Mouse (Mus musculus) kidney, adult 11 months (tissue): ENCODE measurements at regions not wholly inside any gene's neighbourhood (a gene's known extent, or its start where the extent isn't known, plus 50 kb on each side); places are given as distances from the start of the nearest gene placed in this dataset.
"Not testable (repeated sequence)": the region's sequence is repeated elsewhere in the genome, so short reads cannot be mapped to it uniquely, and the experiment has no call there.

ENCODE experiments used
- DNase-seq: peaks from one replicate; pipeline ENCODE4 v3.0.0; 2022

DNA sequence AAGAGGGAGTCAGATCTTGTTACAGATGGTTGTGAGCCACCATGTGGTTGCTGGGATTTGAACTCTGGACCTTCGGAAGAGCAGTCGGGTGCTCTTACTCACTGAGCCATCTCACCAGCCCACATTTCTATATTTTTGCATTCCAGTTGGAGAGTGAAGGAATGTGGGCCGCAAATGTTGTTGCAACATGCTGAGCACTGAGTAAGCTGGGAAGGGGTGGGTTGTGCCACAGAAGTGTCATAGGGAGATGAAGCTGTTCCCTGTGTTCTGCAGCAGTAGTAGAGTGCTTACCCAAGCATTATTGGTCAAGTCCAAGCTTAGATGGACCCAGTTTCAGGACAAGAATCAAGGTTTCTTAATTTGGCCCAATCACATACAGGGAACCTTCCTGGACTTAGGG lies 169.1 kb upstream of the Cdkn3 start:
- DNase-seq: no peak

DNA sequence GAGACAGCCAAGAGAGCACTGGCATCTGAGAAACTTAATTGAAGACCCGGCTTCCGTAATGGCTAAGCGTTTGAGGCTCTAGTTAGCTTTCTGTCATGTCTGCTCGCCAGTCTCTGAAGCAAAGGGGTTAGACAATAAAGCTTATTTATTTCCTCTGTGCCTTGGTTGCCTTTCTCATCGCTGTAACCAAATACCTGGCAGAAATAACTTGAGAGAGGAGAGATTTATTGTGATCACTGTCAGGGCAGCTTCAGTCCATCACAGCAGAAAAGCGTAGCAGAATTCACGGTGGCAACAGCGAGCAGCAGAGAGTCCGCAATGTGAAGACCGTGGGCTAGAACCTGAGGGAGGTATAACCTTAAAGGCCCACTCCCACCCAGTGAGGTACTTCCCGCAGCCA lies 174.2 kb upstream of the Cdkn3 start:
- DNase-seq: no peak

DNA sequence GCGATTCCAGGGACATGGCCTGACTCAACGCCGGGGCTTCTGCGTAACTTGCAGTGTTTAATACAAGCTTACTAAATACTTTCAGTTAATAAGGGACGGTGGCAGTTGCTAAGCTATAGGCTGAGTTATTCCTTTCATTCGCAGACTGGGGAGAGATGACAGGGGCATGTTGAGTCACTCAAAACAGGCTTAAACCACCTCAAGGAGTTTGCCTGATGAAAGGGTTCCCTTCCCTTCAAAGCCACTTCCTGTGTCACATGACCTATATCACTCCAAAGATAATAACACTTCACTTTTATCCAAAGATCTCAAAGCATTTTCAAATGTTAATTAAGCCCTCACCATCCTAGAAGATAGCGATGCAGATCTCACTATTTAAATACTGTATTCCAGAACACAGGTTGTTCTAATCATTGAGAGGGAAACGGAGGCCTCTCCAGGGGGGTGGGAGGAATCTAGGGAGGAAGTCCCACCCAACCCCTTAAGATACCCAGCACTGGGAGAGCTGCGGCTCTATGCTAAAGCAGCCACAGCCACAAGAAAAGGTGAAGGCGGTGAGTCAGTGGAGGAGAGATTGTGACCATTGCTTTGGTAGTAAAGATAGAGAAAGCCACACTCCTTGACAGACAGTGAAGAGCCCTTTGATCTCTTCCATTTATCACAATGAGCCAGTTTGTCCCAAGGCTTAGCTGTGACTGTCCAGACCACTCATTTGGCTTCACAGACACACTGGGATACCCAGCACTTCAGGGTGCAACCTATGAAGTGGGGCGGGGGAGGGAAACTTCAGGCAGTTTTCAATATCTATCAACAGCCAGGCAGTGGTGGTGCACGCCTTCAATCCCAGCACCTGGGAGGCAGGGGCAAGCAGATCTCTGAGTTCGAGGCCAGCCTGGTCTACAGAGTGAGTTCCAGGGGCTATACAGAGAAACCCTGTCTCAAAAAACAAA lies 182.0 kb upstream of the Cdkn3 start:
- no peak for DNase-seq

DNA sequence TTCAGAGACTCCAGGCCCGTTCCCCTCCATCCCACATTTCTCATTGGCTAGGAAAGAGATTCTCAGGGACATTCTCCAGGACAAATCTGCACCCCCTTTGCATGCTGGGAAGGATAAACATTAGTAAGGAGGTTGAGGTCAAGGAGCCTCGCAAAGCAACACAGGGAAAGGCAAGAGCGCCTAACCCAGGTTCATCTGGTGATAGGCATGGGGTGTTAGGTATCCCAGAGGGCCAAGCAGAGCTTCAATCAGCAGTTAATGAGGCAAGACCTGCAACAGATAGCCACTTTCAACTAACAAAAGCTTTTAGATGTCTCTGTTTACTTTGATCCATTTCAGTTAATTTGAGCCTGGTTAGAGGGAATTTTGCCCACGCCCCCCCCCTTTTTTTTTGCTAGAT lies 184.5 kb upstream of the Cdkn3 start:
- DNase-seq: no peak

DNA sequence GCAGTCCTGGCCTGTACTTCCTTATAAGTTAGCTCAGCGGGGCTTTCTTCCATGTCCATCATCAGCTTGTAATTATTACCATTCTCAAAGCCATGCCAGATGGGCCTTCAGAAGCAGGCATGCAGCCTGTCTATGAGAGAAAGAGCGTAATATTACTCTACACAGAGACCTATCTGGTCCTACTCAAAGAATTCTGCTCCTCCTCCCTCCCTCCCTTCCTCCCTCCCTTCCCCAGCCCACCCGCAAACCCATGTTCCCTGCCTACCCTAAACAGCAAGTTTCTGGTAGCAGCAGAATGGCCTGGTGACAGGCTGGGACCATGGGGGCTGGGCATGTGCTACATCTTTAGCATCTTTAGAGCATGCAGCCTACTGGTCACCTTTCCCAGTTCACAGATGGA lies 184.9 kb upstream of the Cdkn3 start:
- DNase-seq: no peak

DNA sequence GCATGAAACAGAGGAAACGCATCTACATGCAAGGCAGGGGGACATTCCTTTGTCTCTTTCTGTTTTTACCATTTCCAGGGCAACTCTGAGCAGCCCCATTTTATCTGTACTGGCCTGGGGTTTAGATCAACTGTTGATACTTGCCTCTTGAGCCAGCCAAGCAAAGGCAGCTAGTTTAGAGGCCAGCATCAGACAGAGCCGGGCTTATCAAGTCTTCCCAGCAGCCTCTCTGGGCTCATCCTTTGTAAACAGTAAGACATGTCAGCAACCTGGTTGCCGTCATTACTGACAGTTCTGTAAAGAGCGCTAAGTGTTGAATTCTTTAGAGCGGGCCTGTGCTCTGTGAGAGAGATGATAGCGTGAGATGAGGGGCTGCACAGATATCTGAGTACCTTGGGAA lies 182.9 kb upstream of the Bmp4 start:
- no peak for DNase-seq

DNA sequence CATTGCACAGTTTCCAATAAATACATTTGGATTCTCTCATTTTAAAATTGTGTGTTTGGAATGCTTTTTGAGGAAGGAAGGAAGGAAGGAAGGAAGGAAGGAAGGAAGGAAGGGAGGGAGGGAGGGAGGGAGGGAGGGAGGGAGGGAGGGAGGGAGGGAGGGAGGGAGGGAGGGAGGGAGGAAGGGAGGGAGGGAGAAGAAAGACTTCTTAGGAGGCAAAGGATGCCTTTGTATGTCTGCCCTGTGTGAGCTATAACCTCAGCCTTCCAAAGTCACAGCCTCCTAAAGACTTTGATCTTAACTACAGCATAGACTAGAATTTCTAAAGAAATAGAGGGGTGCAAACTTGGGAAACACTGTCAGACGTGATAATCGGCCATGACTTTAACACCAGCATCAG lies 182.5 kb upstream of the Bmp4 start:
- DNase-seq: not testable (repeated sequence)

DNA sequence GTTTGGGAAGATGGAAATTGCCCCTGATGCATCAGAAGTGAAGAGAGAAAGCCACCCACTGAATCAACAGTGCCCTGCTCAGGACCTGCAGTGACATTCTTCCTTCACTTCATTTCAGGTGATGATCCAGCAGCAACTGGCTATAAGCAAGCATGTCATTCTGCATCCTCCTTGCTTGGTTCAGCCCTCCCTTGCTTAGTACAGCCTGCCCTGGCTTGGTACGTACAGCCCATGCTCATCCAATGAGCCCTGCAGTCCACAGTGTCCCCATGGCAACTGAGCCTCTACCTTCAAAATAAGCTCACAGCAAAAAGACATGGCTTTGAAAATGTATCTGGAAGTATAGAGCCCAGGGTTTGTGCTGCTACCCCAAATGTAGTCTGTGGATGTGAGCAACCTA lies 181.4 kb upstream of the Bmp4 start:
- DNase-seq: no peak

DNA sequence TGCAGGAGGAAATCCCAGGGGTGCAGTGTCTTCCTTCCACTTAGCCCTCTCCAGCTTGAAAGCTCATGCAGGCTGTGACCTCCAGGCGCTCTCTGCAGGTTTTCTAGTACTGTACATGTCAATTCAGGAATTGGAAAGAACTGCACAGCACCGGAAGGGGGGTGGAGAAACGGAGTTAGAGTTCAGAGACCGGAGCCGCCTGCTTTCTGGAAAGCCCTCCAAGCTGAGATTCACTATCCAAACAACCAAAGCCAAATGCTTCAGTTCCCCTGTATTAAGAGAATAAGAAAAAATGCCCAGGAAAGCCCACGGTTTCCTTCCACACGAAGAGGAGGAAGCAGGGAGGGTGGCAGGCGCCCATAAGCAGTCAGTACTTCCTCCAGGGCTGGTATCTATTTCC lies 178.8 kb upstream of the Bmp4 start:
- no peak for DNase-seq

DNA sequence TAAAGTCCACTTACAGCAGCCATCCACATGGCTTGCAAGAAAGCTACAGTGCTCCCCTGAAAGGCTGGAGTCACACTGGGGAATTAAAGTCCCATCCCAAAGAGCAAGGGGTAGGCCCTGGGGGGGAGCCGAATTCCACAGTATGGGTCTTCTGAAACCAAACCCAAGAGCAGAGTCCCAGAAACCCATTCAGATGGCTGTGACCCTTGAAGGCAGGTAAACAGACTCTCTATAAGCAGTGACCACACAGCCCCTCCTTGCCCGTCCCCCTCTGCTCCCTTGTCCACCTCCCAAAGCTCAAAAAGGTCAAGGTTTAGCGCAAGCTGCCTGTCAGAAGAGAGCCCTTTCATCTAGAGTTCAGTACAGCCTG lies 176.9 kb upstream of the Bmp4 start:
- DNase-seq: no peak

DNA sequence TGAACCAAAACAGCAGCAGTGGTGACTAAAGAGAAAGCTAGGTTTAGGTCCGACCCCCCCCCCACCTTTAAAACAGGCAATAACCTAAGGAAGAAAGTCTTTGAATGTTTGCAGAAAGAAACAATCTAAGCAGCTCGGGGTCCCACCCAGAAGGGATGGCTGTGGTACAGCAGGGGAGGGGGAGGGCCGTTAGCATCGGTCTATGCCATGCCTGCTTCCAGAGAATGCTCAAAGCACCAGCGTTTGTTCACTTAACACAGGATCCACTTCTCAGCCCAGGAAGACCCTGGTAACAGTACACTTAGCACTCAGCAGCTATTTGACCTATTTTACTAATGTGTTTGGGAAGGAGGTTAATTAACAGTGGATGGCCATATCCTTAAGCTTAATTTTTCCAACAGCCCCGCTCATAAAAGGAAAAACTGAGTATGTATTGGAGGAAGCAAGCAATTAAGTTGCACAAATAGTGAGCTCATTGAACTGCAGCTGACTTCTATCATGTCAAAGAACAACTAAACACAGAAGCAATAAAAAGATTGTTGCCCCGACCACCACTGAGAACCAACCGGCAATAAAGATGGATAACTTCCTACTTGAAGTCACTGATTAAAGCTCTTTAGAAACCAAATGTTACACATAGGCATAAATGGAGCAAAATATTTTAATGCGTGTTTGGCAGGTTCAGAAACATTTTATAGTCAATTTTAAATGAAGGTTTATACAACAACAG lies 176.4 kb upstream of the Bmp4 start:
- DNase-seq: no peak

DNA sequence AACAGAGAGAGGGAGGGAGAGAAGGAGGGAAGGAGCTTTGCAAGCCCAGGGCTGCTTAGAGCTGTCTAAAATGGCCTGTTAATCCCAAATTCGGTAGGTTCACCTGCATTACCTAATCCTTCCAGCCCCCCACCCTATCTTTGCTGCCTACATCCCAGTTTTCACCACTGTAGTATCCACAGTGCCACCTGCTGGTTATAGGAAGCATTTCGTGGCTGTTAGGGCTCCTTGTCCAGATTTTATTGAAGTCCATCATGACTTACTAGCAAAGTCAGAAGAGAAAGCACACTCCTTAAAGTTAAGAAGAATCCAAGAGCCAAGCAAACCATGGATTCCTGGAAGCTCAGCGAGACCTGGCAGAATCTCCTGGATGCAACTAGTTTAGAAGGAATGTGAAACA lies 174.5 kb upstream of the Bmp4 start:
- DNase-seq: peak; percentile 31

DNA sequence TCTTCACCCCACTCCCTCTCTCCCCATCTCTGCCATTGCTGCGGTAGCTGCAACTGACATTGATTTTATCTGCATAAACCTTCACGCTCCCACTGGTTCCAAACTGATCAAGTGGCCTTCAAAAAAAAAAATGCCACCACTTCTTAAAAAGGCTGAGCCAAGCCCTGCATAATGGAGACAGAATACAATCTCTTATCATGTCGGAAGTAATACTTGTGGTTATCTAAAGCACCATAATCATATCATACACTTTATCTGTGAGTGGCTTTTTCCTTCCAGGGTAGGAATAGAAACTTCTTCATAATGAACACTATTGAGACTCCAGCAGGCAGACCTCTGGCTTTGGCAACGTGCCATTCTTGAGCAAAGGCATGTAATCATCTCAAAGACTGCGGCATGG lies 171.5 kb upstream of the Bmp4 start:
- no peak for DNase-seq

DNA sequence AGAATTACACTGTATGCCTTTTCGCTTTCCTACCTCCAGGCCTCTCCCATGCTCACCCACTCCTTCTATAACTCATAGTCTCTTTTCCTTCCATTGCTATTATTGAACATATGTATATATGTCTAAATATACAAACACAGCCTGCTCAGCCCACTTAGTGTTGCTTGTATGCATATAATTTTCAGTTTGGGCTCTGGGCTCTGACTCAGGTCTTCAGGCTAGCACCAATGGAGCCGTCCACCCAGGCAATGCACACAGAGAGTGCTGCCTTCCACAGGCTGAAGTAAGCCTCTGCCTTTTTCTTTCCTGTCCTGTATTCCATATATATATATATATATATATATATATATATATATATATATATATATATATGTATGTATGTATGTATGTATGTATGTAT lies 162.8 kb upstream of the Bmp4 start:
- no peak for DNase-seq

DNA sequence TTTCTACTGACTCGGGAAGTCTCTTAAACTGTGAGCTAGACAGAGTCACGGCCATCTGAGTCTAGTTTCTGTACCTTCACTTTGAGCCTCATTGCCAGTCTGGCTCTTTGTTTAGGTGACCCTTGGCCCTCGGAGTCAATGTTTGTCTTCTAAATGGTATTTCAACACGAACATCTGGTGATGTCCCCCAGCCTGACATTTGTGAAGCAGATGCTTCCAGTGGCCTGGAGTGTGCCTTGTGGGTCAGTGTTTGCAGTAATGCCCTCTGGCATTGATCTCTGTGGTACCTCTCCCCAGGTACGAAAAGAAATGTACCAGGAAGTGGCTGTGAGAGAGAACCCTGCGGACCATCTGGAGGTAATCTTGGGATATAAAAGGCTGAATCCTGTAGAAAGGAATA lies 155.7 kb upstream of the Bmp4 start:
- DNase-seq: no peak

DNA sequence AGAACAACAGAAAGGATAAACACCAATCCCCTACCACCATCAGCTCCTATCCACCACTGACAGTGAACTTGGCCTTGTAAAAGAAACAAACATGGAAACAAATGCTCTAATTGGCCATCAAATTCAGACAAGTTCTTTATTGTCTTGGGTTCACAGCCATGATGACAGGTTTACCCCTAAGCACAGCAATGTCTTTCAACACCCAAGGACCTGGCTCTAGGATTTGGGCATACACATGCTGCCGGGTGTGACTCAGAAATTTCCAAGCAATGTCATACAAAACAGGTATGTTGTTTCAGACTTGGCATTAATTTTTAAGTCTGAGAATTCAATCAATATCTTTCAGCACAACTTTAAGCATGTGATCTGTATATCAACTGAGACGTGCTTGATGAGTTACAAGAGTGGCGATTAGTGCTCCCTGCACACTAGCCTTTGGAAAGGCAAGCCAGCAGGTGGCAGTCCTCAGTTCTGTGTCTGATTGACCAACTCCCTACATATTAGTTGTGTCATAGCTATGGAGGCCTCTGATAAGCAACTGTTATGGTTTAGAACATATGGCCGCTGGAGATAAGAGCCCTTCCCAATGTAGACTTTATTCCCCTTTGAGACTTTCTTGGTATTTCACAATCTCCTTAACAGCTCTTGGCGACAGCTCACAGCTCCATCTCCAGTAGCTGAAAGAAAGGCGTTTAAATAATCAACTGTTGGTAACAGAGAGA lies 149.2 kb upstream of the Bmp4 start:
- DNase-seq: no peak

DNA sequence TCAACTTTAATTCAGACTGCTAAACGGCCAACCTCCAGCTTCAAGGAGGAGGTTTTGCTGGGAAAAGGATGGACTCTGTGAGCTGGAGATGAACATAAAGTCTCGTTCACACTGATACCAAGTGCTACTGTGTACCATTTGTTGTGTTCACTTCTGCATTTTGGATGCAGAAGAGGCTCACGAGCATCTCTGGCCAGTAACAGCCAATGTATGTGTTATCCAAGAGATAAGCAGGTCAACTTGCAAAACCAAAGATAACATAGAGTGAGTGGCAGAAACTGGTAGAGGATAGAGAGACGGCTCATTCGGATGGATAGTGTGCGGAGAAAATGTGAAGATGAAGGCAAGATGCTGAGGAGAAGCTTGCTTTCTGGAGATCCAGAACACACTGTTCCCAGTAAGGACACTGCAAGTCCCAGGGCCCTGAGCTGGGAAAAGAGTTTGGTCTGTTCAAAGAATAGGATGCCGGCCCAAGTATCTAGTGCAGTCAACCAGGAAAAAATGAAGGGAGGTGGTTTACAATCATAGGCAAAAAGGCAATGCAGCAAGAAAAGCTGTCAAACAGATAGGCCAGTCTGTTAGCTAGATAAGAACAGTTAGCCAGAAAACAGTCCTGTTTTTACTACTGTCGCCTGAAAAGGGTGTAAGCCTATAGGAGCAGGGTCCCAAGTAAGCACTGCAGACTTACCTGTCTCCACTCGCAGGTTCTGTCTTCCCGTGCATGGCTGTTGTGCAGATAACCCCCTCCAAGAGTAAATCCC lies 145.7 kb upstream of the Bmp4 start:
- no peak for DNase-seq

DNA sequence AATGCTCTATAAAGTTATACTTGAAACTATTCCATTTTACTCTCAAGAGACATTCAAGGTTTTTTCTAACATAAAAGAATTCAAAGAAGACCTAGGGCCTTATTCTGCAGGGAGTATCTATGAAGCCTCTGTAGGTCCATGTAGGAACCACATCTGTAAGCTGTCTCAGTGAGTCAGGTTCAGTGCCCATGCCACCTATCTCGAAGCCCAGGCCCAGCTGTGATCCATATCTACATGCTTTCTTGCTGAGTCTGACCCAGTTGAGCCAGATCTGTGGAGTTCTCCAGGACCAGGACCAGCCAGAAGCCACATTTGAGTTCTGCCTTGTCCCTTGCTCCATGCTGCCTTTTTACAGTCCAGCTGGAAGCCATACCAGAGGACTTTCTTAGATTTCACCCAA lies 142.2 kb upstream of the Bmp4 start:
- no peak for DNase-seq

DNA sequence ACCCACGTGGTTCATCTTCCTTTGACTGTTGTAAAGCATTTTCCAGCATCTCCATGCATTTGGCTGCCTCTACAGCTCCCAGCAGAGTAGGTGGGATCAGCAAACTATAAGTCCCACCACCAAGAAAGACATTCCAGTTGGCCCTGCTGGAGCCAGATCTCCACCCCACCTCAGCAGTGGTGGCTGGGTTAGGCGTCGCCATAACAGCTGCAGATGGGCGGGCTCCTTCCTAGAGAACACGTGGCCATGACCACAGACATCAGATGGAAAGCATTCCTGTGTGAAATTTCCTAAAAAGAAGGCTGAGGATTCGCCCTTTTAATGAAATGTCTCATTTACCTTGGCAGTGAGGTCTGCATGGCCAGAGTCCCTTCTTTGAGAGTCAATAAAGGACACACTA lies 140.0 kb upstream of the Bmp4 start:
- no peak for DNase-seq

DNA sequence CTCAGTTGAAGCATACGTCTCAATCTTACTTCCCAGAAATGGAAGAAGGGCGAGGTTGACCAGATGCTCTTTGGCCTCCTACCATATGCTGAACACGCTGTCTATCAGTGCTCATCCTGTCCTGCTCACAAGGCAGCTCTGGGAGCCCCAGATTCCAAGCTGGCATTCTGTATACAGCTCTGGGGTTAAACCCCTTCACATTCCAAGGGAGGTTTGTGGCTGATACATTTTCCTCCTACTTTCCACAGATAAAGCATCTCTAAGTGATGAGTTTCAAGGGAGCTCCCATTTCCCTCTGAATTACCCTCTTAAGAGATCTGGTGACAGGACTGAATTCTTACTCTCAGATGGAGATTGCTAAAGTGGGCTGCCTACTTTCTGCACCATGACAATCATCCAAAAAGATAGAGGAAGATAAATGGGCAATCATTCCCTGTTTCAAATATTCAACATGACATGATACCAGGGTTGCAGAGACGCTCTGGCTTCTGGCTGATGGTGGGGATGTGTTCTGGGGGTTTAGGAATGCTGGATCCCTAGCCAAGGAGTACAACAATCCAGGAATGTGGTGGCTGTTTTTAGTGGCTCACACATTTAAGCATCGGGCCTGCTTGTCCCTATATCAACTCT lies 138.7 kb upstream of the Bmp4 start:
- no peak for DNase-seq

DNA sequence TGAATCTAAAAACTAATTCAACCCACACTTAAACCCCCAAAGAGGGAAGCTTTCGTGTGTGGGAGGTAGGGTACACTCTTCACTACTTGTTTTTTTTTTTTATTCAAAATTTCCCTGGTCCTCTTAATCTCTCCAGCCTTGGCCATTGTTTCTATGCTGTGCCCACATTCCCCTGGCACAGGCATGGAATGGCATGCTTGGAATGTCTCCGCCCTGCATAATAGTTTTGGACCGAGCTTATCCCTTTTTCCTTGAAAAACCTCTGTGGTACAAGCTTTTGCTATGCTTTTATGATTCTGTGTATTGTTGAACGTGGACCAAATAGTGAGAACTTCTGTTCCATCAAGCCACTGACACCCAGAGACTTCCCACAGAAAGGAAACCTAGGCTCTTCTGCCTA lies 126.8 kb upstream of the Bmp4 start:
- peak; percentile 28 for DNase-seq

DNA sequence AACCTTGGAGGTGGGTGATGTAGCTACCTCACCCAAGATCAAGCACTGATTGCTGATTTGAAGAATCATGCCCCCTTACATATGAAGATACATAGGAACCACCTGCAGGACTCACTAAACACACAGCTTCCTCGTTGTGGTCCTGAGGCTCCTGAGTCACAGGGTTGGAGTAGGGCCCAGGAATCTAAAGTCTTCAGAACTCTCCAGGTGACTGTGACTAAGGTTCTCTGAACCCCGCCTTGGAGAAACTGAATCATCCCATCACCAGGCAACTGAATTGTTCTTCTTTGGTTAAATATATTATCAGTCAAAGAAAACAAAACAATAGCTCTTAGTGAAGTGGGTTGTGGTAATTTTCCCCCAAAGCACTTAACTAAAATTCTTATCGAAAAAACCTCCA lies 125.8 kb upstream of the Bmp4 start:
- DNase-seq: no peak
